Mouse (Mus musculus): ENCODE data around the gene Ddi2.

DNA sequence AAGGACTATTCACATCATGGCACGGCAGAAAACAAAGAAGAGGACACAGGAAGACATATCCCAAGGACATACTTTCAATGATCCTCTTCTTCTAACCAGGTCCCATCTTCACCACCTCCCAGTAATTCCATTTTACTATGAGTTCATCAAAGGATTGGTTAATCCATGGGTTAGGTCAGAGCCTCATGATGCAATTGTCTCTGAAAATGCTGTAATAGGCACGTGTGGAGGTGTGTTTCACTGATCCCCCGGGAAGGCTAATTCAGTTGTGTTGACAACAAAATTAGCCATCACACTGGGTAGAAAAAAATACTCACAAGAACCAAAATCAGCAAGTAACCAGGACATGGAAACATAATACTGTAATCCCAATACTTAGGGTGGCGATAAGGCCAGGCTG lies 5.6 kb downstream of the Ddi2 start:
- TF ChIP-seq CTCF (conservative IDR thresholded peaks at IDR 0.05; ENCODE audit: insufficient read depth, insufficient read length, low read depth, low read length) (no peak), POLR2A (IDR thresholded peaks at IDR 0.05; ENCODE audit: low read depth, low read length) (no peak)

All from kidney, adult 2 months (tissue).